21 mouse cellular contexts compared by ENCODE assay signal in genomic region chr4:89490947-89491346, GRCm38 (mm10).
DNase-seq lines count a peak whose midpoint lies in the region; ATAC-seq and TF ChIP-seq lines count a peak whose summit lies in the region.
"Had no signal": no experiment of that assay in that cellular context is flagged by ENCODE, and none has a peak within 500 bp of the region (broad histone marks: within the 10 kb centered on the region; RNA-seq: fewer than 3 reads in every experiment).

No protein-coding gene starts in this region.

- H3K4me1 ChIP-seq in lung, postnatal 0 days (ENCODE audit: insufficient read depth, low read depth, low read length), result no peaks in the 10 kb centered on the region
- H3K4me1 ChIP-seq: embryonic facial prominence, embryonic 15.5 days; forebrain, embryonic 15.5 days had no signal

- H3K4me2 ChIP-seq in lung, postnatal 0 days (replicated peaks; ENCODE audit: low read depth, low read length), result no peak overlapping the region
- H3K4me2 ChIP-seq: embryonic facial prominence, embryonic 13.5 days; embryonic facial prominence, embryonic 15.5 days; forebrain, embryonic 13.5 days; forebrain, embryonic 15.5 days had no signal

- no peak for TF ChIP-seq CTCF in lung, postnatal 0 days (IDR thresholded peaks at IDR 0.05)

- H3K9me3 ChIP-seq in lung, postnatal 0 days (ENCODE audit: low read length), result no peaks in the 10 kb centered on the region
- H3K9me3 ChIP-seq: embryonic facial prominence, embryonic 13.5 days; embryonic facial prominence, embryonic 15.5 days; forebrain, embryonic 13.5 days; forebrain, embryonic 15.5 days had no signal

- peak; percentile 28; the same call in 1 of the 2 replicates for ATAC-seq in lung, postnatal 0 days
- ATAC-seq: forebrain, embryonic 13.5 days; forebrain, embryonic 15.5 days; forebrain, postnatal 0 days had no signal

- peak; percentile 74 for TF ChIP-seq EP300 in lung, postnatal 0 days (IDR thresholded peaks at IDR 0.05)

- H3K4me3 ChIP-seq in lung, postnatal 0 days (ENCODE audit: low read depth, low read length), result no peak overlapping the region
- H3K4me3 ChIP-seq: embryonic facial prominence, embryonic 13.5 days; embryonic facial prominence, embryonic 15.5 days; erythroblast, embryonic 14.5 days; forebrain, embryonic 13.5 days; forebrain, embryonic 15.5 days had no signal

- H3K9ac ChIP-seq in lung, postnatal 0 days (replicated peaks; ENCODE audit: low read depth), result no peak overlapping the region
- H3K9ac ChIP-seq: embryonic facial prominence, embryonic 13.5 days; embryonic facial prominence, embryonic 15.5 days; forebrain, embryonic 13.5 days; forebrain, embryonic 15.5 days; forebrain, postnatal 0 days had no signal

- DNase-seq in lung, postnatal 0 days (ENCODE audit: low spot score), result peak; percentile 55
- DNase-seq in lung, adult 18-20 months, result no peak
- peak; percentile 40 for DNase-seq in 416B (ENCODE audit: low read depth)
- peak; percentile 40 for DNase-seq in gonadal fat pad, adult 2 months (ENCODE audit: low read depth)
- no peak for DNase-seq in kidney, postnatal 10 days
- DNase-seq: adrenal gland, adult 2 months; adrenal gland, postnatal 10 days; adrenal gland, postnatal 25 days; cerebellum, adult 11 months; cerebellum, adult 18-20 months; cerebellum, adult 8-10 months; cerebellum, adult 9-11 months; cerebellum, postnatal 14 days; cerebellum, postnatal 36 days; embryo, embryonic 11 days; forebrain, postnatal 0 days had no signal

- H3K27me3 ChIP-seq in lung, postnatal 0 days (replicated peaks; ENCODE audit: insufficient read depth, low read length), result no peaks in the 10 kb centered on the region
- H3K27me3 ChIP-seq: embryonic facial prominence, embryonic 13.5 days; embryonic facial prominence, embryonic 15.5 days; forebrain, embryonic 13.5 days; forebrain, embryonic 15.5 days had no signal

- H3K36me3 ChIP-seq in lung, postnatal 0 days (ENCODE audit: insufficient read depth, low read length), result no peaks in the 10 kb centered on the region
- H3K36me3 ChIP-seq: embryonic facial prominence, embryonic 13.5 days; embryonic facial prominence, embryonic 15.5 days; forebrain, embryonic 15.5 days had no signal

- no peak overlapping the region for H3K27ac ChIP-seq in lung, postnatal 0 days (ENCODE audit: low read length)
- H3K27ac ChIP-seq: embryonic facial prominence, embryonic 13.5 days; embryonic facial prominence, embryonic 15.5 days; forebrain, embryonic 13.5 days; forebrain, embryonic 15.5 days had no signal

- 71% methylated on average over 8 of the region's 8 CpGs for WGBS in lung, postnatal 0 days

Comparison
In these comparisons a context has a peak if more than half of its experiments do, and no peak if none do; other contexts are left out.
1. DNase-seq: peak in lung, postnatal 0 days (single experiment), 416B (single experiment) and gonadal fat pad, adult 2 months (single experiment); none in lung, adult 18-20 months (0 of 2) and kidney, postnatal 10 days (single experiment).